Mouse (Mus musculus): ENCODE measurements around the gene Syn3. TPM values are rescaled to one million over a fixed set of nuclear protein-coding genes. Genes with fewer than 3 reads are reported as not detected.

Syn3 gene
- polyA plus RNA-seq, 1 experiment from 2014 or later, result 2.1 TPM

GRCm38 (mm10) chr10:86161783-86162271 is 336.9 kb downstream of the Syn3 start:
- H3K36me3 ChIP-seq, result no peaks in the 10 kb centered on the region
- H3K27ac ChIP-seq, result no peak overlapping the region
- H3K9ac ChIP-seq, result no peak overlapping the region
- H3K9me3 ChIP-seq, result no peaks in the 10 kb centered on the region
- H3K27me3 ChIP-seq (replicated peaks), result no peaks in the 10 kb centered on the region
- no peak for ATAC-seq
- H3K4me1 ChIP-seq (replicated peaks), result peaks cover 1% of the 10 kb centered on the region
- 63% methylated on average over 6 of the region's 6 CpGs for WGBS
- no peak overlapping the region for H3K4me2 ChIP-seq (replicated peaks)
- no peak overlapping the region for H3K4me3 ChIP-seq (replicated peaks)

- H3K9me3 ChIP-seq, result no peaks in the 10 kb centered on the region
- H3K27ac ChIP-seq, result no peak overlapping the region
- H3K9ac ChIP-seq, result no peak overlapping the region
- no peaks in the 10 kb centered on the region for H3K27me3 ChIP-seq (replicated peaks)
- no peaks in the 10 kb centered on the region for H3K4me1 ChIP-seq (replicated peaks)
- ATAC-seq, result no peak
- WGBS, result 80% methylated on average over 8 of the region's 8 CpGs
- H3K4me2 ChIP-seq (replicated peaks), result no peak overlapping the region
- H3K36me3 ChIP-seq, result no peaks in the 10 kb centered on the region
- no peak overlapping the region for H3K4me3 ChIP-seq (replicated peaks)
Observed at GRCm38 (mm10) chr10:86158198-86158899, 340.3 kb downstream of the Syn3 start.

- Histone ChIP-seq H3K27ac (no peak overlapping the region), H3K4me1 (replicated peaks) (peaks cover 4% of the 10 kb centered on the region; the same call in 1 of the 2 replicates), H3K4me2 (replicated peaks) (no peak overlapping the region), H3K9ac (no peak overlapping the region), H3K9me3 (no peaks in the 10 kb centered on the region), H3K27me3 (replicated peaks) (no peaks in the 10 kb centered on the region), H3K36me3 (no peaks in the 10 kb centered on the region), H3K4me3 (replicated peaks) (no peak overlapping the region)
- WGBS, result 41% methylated on average over 3 of the region's 3 CpGs
- ATAC-seq, result no peak
Observed at GRCm38 (mm10) chr10:86155344-86155743, 343.4 kb downstream of the Syn3 start.

- Histone ChIP-seq H3K27ac (no peak overlapping the region), H3K9ac (no peak overlapping the region), H3K27me3 (replicated peaks) (no peaks in the 10 kb centered on the region), H3K4me2 (replicated peaks) (no peak overlapping the region), H3K4me1 (replicated peaks) (peaks cover 4% of the 10 kb centered on the region; the same call in 1 of the 2 replicates), H3K36me3 (no peaks in the 10 kb centered on the region), H3K4me3 (replicated peaks) (no peak overlapping the region), H3K9me3 (no peaks in the 10 kb centered on the region)
- no peak; the same call in 1 of the 2 replicates for ATAC-seq
Observed at GRCm38 (mm10) chr10:86153221-86153620, 345.5 kb downstream of the Syn3 start.

- no peak overlapping the region for H3K27ac ChIP-seq
- no peaks in the 10 kb centered on the region for H3K9me3 ChIP-seq
- WGBS, result 56% methylated on average over 5 of the region's 5 CpGs
- no peak overlapping the region for H3K4me2 ChIP-seq (replicated peaks)
- peaks cover 4% of the 10 kb centered on the region; the same call in 1 of the 2 replicates for H3K4me1 ChIP-seq (replicated peaks)
- no peaks in the 10 kb centered on the region for H3K27me3 ChIP-seq (replicated peaks)
- no peaks in the 10 kb centered on the region for H3K36me3 ChIP-seq
- no peak overlapping the region for H3K9ac ChIP-seq
- no peak for ATAC-seq
- no peak overlapping the region for H3K4me3 ChIP-seq (replicated peaks)
Observed at GRCm38 (mm10) chr10:86151357-86151756, 347.3 kb downstream of the Syn3 start.

- Histone ChIP-seq H3K36me3 (no peaks in the 10 kb centered on the region), H3K4me1 (replicated peaks) (peaks cover 4% of the 10 kb centered on the region; the same call in 1 of the 2 replicates)
- 64% methylated on average over 1 of the region's 1 CpGs for WGBS
Observed at GRCm38 (mm10) chr10:86150076-86150475, 348.6 kb downstream of the Syn3 start.

GRCm38 (mm10) chr10:86149029-86149818 is 349.5 kb downstream of the Syn3 start:
- H3K27ac ChIP-seq, result no peak overlapping the region
- peaks cover 4% of the 10 kb centered on the region; the same call in 1 of the 2 replicates for H3K4me1 ChIP-seq (replicated peaks)
- H3K27me3 ChIP-seq (replicated peaks), result no peaks in the 10 kb centered on the region
- H3K36me3 ChIP-seq, result no peaks in the 10 kb centered on the region
- H3K9me3 ChIP-seq, result no peaks in the 10 kb centered on the region
- H3K4me3 ChIP-seq (replicated peaks), result no peak overlapping the region
- no peak overlapping the region for H3K9ac ChIP-seq
- WGBS, result 56% methylated on average over 3 of the region's 3 CpGs
- 0 out of 2 replicates have a peak, but pooled peaks have one; percentile 23 for ATAC-seq
- H3K4me2 ChIP-seq (replicated peaks), result no peak overlapping the region

More at GRCm38 (mm10) chr10:86150076-86150475, 348.6 kb downstream of the Syn3 start:
- H3K27ac ChIP-seq, result no peak overlapping the region
- H3K9me3 ChIP-seq, result no peaks in the 10 kb centered on the region
- no peak for ATAC-seq
- H3K27me3 ChIP-seq (replicated peaks), result no peaks in the 10 kb centered on the region
- H3K9ac ChIP-seq, result no peak overlapping the region
- H3K4me3 ChIP-seq (replicated peaks), result no peak overlapping the region
- no peak overlapping the region for H3K4me2 ChIP-seq (replicated peaks)

- no peak for ATAC-seq
- Histone ChIP-seq H3K4me2 (replicated peaks) (no peak overlapping the region), H3K4me1 (replicated peaks) (peaks cover 2% of the 10 kb centered on the region; the same call in 1 of the 2 replicates), H3K4me3 (replicated peaks) (no peak overlapping the region), H3K27ac (no peak overlapping the region), H3K36me3 (no peaks in the 10 kb centered on the region), H3K9me3 (no peaks in the 10 kb centered on the region), H3K9ac (no peak overlapping the region), H3K27me3 (replicated peaks) (no peaks in the 10 kb centered on the region)
- WGBS, result 76% methylated on average over 8 of the region's 8 CpGs
Observed at GRCm38 (mm10) chr10:86139061-86139681, 359.5 kb downstream of the Syn3 start.

- no peak; the same call in 1 of the 2 replicates for ATAC-seq
- Histone ChIP-seq H3K36me3 (no peaks in the 10 kb centered on the region), H3K9ac (no peak overlapping the region), H3K4me3 (replicated peaks) (no peak overlapping the region), H3K4me1 (replicated peaks) (peaks cover 2% of the 10 kb centered on the region; the same call in 1 of the 2 replicates), H3K27me3 (replicated peaks) (no peaks in the 10 kb centered on the region), H3K27ac (no peak overlapping the region), H3K9me3 (no peaks in the 10 kb centered on the region), H3K4me2 (replicated peaks) (no peak overlapping the region)
- WGBS, result 33% methylated on average over 5 of the region's 5 CpGs
Observed at GRCm38 (mm10) chr10:86137589-86138173, 361.0 kb downstream of the Syn3 start.

- no peak for ATAC-seq
- H3K4me1 ChIP-seq (replicated peaks), result peaks cover 2% of the 10 kb centered on the region; the same call in 1 of the 2 replicates
Observed at GRCm38 (mm10) chr10:86137106-86137505, 361.6 kb downstream of the Syn3 start.

GRCm38 (mm10) chr10:86136249-86136648 is 362.4 kb downstream of the Syn3 start:
- no peak overlapping the region for H3K4me3 ChIP-seq (replicated peaks)
- ATAC-seq, result peak; percentile 47
- H3K9ac ChIP-seq, result no peak overlapping the region
- H3K27me3 ChIP-seq (replicated peaks), result no peaks in the 10 kb centered on the region
- H3K9me3 ChIP-seq, result no peaks in the 10 kb centered on the region
- H3K36me3 ChIP-seq, result no peaks in the 10 kb centered on the region
- no peak overlapping the region for H3K27ac ChIP-seq
- H3K4me1 ChIP-seq (replicated peaks), result peaks cover 2% of the 10 kb centered on the region; the same call in 1 of the 2 replicates
- 92% methylated on average over 1 of the region's 1 CpGs for WGBS
- no peak overlapping the region for H3K4me2 ChIP-seq (replicated peaks)

More at GRCm38 (mm10) chr10:86137106-86137505, 361.6 kb downstream of the Syn3 start:
- 31% methylated on average over 3 of the region's 3 CpGs for WGBS
- Histone ChIP-seq H3K36me3 (no peaks in the 10 kb centered on the region), H3K9ac (no peak overlapping the region), H3K27ac (no peak overlapping the region), H3K4me2 (replicated peaks) (no peak overlapping the region), H3K27me3 (replicated peaks) (no peaks in the 10 kb centered on the region), H3K9me3 (no peaks in the 10 kb centered on the region), H3K4me3 (replicated peaks) (no peak overlapping the region)

- Histone ChIP-seq H3K4me1 (replicated peaks) (peaks cover 2% of the 10 kb centered on the region; the same call in 1 of the 2 replicates), H3K9me3 (no peaks in the 10 kb centered on the region), H3K4me2 (replicated peaks) (no peak overlapping the region), H3K36me3 (no peaks in the 10 kb centered on the region), H3K9ac (no peak overlapping the region), H3K4me3 (replicated peaks) (no peak overlapping the region), H3K27me3 (replicated peaks) (no peaks in the 10 kb centered on the region), H3K27ac (no peak overlapping the region)
- 84% methylated on average over 6 of the region's 6 CpGs for WGBS
- no peak for ATAC-seq
Observed at GRCm38 (mm10) chr10:86134848-86135247, 363.8 kb downstream of the Syn3 start.
